Mouse (Mus musculus): ENCODE data around the gene Flot1.

DNA sequence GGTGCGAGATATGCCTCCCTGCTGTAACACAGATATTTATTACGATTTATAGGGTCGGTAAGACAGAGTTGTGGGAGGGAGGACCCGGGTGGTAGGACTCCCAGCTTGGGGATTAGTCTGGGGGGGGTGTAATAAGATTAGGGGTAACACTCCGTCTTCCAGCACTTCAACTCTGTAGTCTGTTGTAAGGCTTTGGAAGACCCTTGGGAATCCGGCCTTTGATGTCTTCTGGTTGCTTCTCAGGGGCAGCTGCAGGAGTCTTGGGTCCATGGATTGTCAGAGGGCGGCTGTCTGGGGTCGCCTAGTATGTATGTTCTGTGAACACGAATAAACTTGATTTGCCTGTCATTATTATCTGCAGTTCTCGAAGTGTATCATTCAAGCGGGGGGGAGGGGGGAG is 466 bp upstream of the Flot1 start:
- TF ChIP-seq POLR2A (IDR thresholded peaks at IDR 0.05; ENCODE audit: low read depth, low read length) (no peak), CTCF (IDR thresholded peaks at IDR 0.05; ENCODE audit: extremely low read depth, insufficient read depth, insufficient read length, insufficient replicate concordance) (no peak)

Measured in spleen, adult 2 months (tissue).